Mouse (Mus musculus) MEL (cell line): Measurements from ENCODE around the gene Gm765. TPM values are rescaled to one million over a fixed set of nuclear protein-coding genes. Genes with fewer than 3 reads are reported as not detected.

Source experiments
- DNase-seq: peaks from one replicate; pipeline ENCODE4 v3.0.0; 2011; ENCODE audit warnings: low read depth, low spot score
- H3K27ac ChIP-seq: 2 replicates; pipeline ENCODE4 v1.5.1; 2012; ENCODE audit warnings: low read depth, mild to moderate bottlenecking, control low read depth, low read length, moderate library complexity; ENCODE audit not compliant: control insufficient read depth
- H3K27me3 ChIP-seq, 2 experiments: fragments of 150-350 bp in 1 of 2; sonication (generic) in 1 of 2; 2 replicates each; pipeline ENCODE4 v1.6.1; 2012; ENCODE audit warnings: low read length in 2 of 2, mild to moderate bottlenecking in 2 of 2, improper control_type of control experiment in 1 of 2, moderate library complexity in 1 of 2; ENCODE audit not compliant: insufficient read depth in 2 of 2, control insufficient read depth in 1 of 2
- H3K36me3 ChIP-seq, 2 experiments: 2 replicates each; pipeline ENCODE4 v1.6.1; 2012 to 2014; ENCODE audit warnings: low read length in 2 of 2, improper control_type of control experiment in 1 of 2, inconsistent platforms in 1 of 2, mild to moderate bottlenecking in 1 of 2; ENCODE audit not compliant: insufficient read depth in 2 of 2, control insufficient read depth in 1 of 2
- H3K4me1 ChIP-seq, 2 experiments: fragments of 150-350 bp in 1 of 2; sonication (generic) in 1 of 2; 2 replicates each; pipeline ENCODE4 v1.6.1; 2012; ENCODE audit warnings: low read length in 2 of 2, improper control_type of control experiment in 1 of 2, mild to moderate bottlenecking in 1 of 2; ENCODE audit not compliant: insufficient read depth in 2 of 2, control insufficient read depth in 1 of 2
- H3K4me3 ChIP-seq, 2 experiments: fragments of 150-350 bp in 1 of 2; sonication (generic) in 1 of 2; 2 replicates each; pipeline ENCODE4 v1.5.1; 2012; ENCODE audit warnings: low read depth in 2 of 2, low read length in 2 of 2, mild to moderate bottlenecking in 2 of 2, moderate library complexity in 2 of 2, control low read depth in 1 of 2, improper control_type of control experiment in 1 of 2; ENCODE audit not compliant: control insufficient read depth in 1 of 2, insufficient read depth in 1 of 2
- H3K79me2 ChIP-seq: 2 replicates; pipeline ENCODE4 v1.6.1; 2012; ENCODE audit warnings: mild to moderate bottlenecking, low read length, moderate library complexity; ENCODE audit not compliant: control insufficient read depth, poor library complexity, insufficient read depth
- H3K9ac ChIP-seq: 2 replicates; pipeline ENCODE4 v1.6.1; 2012; ENCODE audit warnings: low read depth, mild to moderate bottlenecking, control low read depth, low read length, moderate library complexity; ENCODE audit not compliant: control insufficient read depth, poor library complexity, severe bottlenecking
- H3K9me3 ChIP-seq: fragments of 150-350 bp; sonication (generic); replicated peaks from 2 replicates; pipeline ENCODE4 v1.6.1; 2012; ENCODE audit warnings: mild to moderate bottlenecking, low read length, improper control_type of control experiment, moderate library complexity; ENCODE audit not compliant: insufficient read depth
- BHLHE40 ChIP-seq: IDR thresholded peaks from 2 replicates; pipeline ENCODE4 v1.6.1; 2012; ENCODE audit warnings: low read depth, mild to moderate bottlenecking, inconsistent platforms, low read length, improper control_type of control experiment, borderline replicate concordance
- CHD2 ChIP-seq: IDR thresholded peaks from 2 replicates; pipeline ENCODE4 v1.6.1; 2011; ENCODE audit warnings: low read length, improper control_type of control experiment
- ELF1 ChIP-seq: IDR thresholded peaks from 2 replicates; pipeline ENCODE4 v1.6.1; 2014; ENCODE audit warnings: low read depth, mild to moderate bottlenecking, inconsistent platforms, low read length, improper control_type of control experiment, moderate library complexity
- ETS1 ChIP-seq: IDR thresholded peaks from 2 replicates; pipeline ENCODE4 v1.6.1; 2012; ENCODE audit warnings: low read depth, mild to moderate bottlenecking, inconsistent platforms, low read length, improper control_type of control experiment, moderate library complexity
- GABPA ChIP-seq: IDR thresholded peaks from 2 replicates; pipeline ENCODE4 v1.6.1; 2012; ENCODE audit warnings: low read depth, mild to moderate bottlenecking, inconsistent platforms, low read length, improper control_type of control experiment, moderate library complexity
- HCFC1 ChIP-seq: IDR thresholded peaks from 2 replicates; pipeline ENCODE4 v1.6.1; 2012; ENCODE audit warnings: low read depth, mild to moderate bottlenecking, inconsistent platforms, low read length, improper control_type of control experiment, moderate library complexity
- JUND ChIP-seq: IDR thresholded peaks from 2 replicates; pipeline ENCODE4 v1.6.1; 2011; ENCODE audit warnings: low read depth, mild to moderate bottlenecking, improper control_type of control experiment, low read length
- KAT2A ChIP-seq: conservative IDR thresholded peaks from 2 replicates; pipeline ENCODE4 v1.6.1; 2012; ENCODE audit warnings: low read depth, low read length, improper control_type of control experiment, inconsistent platforms
- MAFK ChIP-seq: IDR thresholded peaks from 2 replicates; pipeline ENCODE4 v1.6.1; 2011; ENCODE audit warnings: low read depth, mild to moderate bottlenecking, low read length, improper control_type of control experiment, borderline replicate concordance
- MAX ChIP-seq: IDR thresholded peaks from 2 replicates; pipeline ENCODE4 v1.6.1; 2011; ENCODE audit warnings: low read length, improper control_type of control experiment
- MEF2A ChIP-seq: IDR thresholded peaks from 2 replicates; pipeline ENCODE4 v1.6.1; 2014; ENCODE audit warnings: low read depth, mild to moderate bottlenecking, inconsistent platforms, low read length, improper control_type of control experiment; ENCODE audit not compliant: poor library complexity, insufficient replicate concordance, severe bottlenecking; ENCODE audit errors: extremely low read depth
- MXI1 ChIP-seq: IDR thresholded peaks from 2 replicates; pipeline ENCODE4 v1.6.1; 2011; ENCODE audit warnings: mild to moderate bottlenecking, low read depth, low read length, improper control_type of control experiment
- MYC ChIP-seq: IDR thresholded peaks from 2 replicates; pipeline ENCODE4 v1.6.1; 2011; ENCODE audit warnings: low read depth, mild to moderate bottlenecking, low read length, improper control_type of control experiment, moderate library complexity
- NELFE ChIP-seq: IDR thresholded peaks from 2 replicates; pipeline ENCODE4 v1.6.1; 2011; ENCODE audit warnings: low read depth, low read length, improper control_type of control experiment
- NRF1 ChIP-seq: IDR thresholded peaks from 2 replicates; pipeline ENCODE4 v1.6.1; 2014; ENCODE audit warnings: low read depth, mild to moderate bottlenecking, inconsistent platforms, low read length, improper control_type of control experiment, moderate library complexity; ENCODE audit not compliant: poor library complexity, insufficient read depth, severe bottlenecking
- POLR2AphosphoS2 ChIP-seq: IDR thresholded peaks from 2 replicates; pipeline ENCODE4 v1.6.1; 2011; ENCODE audit warnings: low read length, improper control_type of control experiment
- POLR2AphosphoS5 ChIP-seq: IDR thresholded peaks from 2 replicates; pipeline ENCODE4 v1.6.1; 2012; ENCODE audit warnings: low read depth, borderline replicate concordance, mild to moderate bottlenecking, inconsistent platforms, low read length, moderate library complexity, mixed read lengths
- RCOR1 ChIP-seq: IDR thresholded peaks from 2 replicates; pipeline ENCODE4 v1.6.1; 2012; ENCODE audit warnings: low read depth, mild to moderate bottlenecking, inconsistent platforms, low read length, improper control_type of control experiment
- TAL1 ChIP-seq: IDR thresholded peaks from 2 replicates; pipeline ENCODE4 v1.6.1; 2012; ENCODE audit warnings: mild to moderate bottlenecking, inconsistent platforms, low read length, moderate library complexity, mixed read lengths
- TBP ChIP-seq: IDR thresholded peaks from 2 replicates; pipeline ENCODE4 v1.8.0; 2011; ENCODE audit warnings: low read depth, low read length, improper control_type of control experiment
- TCF12 ChIP-seq: IDR thresholded peaks from 2 replicates; pipeline ENCODE4 v1.6.1; 2014; ENCODE audit warnings: low read depth, mild to moderate bottlenecking, inconsistent platforms, low read length, improper control_type of control experiment, moderate library complexity
- UBTF ChIP-seq: IDR thresholded peaks from 2 replicates; pipeline ENCODE4 v1.6.1; 2012; ENCODE audit warnings: low read depth, mild to moderate bottlenecking, inconsistent platforms, low read length, improper control_type of control experiment, moderate library complexity, borderline replicate concordance; ENCODE audit not compliant: insufficient read depth
- USF1 ChIP-seq: IDR thresholded peaks from 2 replicates; pipeline ENCODE4 v1.6.1; 2014; ENCODE audit warnings: low read depth, mild to moderate bottlenecking, inconsistent platforms, low read length, improper control_type of control experiment, moderate library complexity
- ZKSCAN1 ChIP-seq: IDR thresholded peaks from 2 replicates; pipeline ENCODE4 v1.6.1; 2012; ENCODE audit warnings: low read depth, mild to moderate bottlenecking, inconsistent platforms, low read length, improper control_type of control experiment, moderate library complexity
- ZNF384 ChIP-seq: IDR thresholded peaks from 2 replicates; pipeline ENCODE4 v1.6.1; 2012; ENCODE audit warnings: low read depth, mild to moderate bottlenecking, inconsistent platforms, low read length, improper control_type of control experiment
- polyA plus RNA-seq, 2 experiments: library from polyadenylated mRNA; stranded (reverse) in 1 of 2; unstranded in 1 of 2; fragments of >175 nt in 1 of 2; fragments of >200 nt in 1 of 2; gene quantifications; 2 replicates each; pipeline versions ENCODE4 v1.2.1 to v1.2.4; 2012; ENCODE audit warnings: low replicate concordance in 2 of 2, low read depth in 1 of 2; ENCODE audit not compliant: insufficient read length in 2 of 2, insufficient read depth in 1 of 2, missing spikeins in 1 of 2
- total RNA-seq: library from RNA; depleted of rRNA; stranded (reverse); fragments of 300-350 nt; gene quantifications from 2 replicates; pipeline ENCODE4 v1.2.3, GENCODE M21; 2012

Gm765 gene
- total and polyA plus RNA-seq, 3 experiments = not detected

DNA sequence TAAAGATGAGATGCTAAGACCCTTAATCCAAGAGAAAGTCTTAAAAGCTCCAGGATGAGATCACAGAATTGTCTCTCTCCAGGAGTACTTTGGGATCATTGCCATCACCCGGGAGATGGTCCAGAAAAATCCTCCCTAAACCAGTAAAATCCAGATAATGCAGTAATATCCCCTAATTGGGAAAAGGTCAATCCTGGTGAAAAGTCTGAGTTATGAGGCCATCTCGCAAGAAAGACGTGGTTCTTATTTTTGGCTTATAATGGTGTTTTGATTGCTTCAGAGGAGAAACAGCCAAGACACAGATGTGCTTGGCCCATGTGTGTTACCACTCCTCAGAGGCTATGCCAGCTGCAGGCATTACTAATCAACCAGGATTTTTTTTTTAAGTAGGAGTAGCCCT, 34.9 kb downstream of the Gm765 start:
- no peaks in the 10 kb centered on the region for H3K4me1 ChIP-seq
- no peak for DNase-seq
- H3K9ac ChIP-seq = no peak overlapping the region
- H3K9me3 ChIP-seq = no peaks in the 10 kb centered on the region
- no peaks in the 10 kb centered on the region for H3K79me2 ChIP-seq
- H3K27me3 ChIP-seq = no peaks in the 10 kb centered on the region
- H3K27ac ChIP-seq = no peak overlapping the region
- H3K4me3 ChIP-seq = no peak overlapping the region
- no peaks in the 10 kb centered on the region for H3K36me3 ChIP-seq
- TF ChIP-seq TAL1 (no peak), POLR2AphosphoS5 (no peak), ETS1 (no peak), JUND (no peak), RCOR1 (no peak), MAFK (no peak), UBTF (no peak), MEF2A (no peak), ZKSCAN1 (no peak), MYC (no peak), HCFC1 (no peak), CHD2 (no peak), NRF1 (no peak), NELFE (no peak), ELF1 (no peak), ZNF384 (no peak), GABPA (no peak), MXI1 (no peak), BHLHE40 (no peak), POLR2AphosphoS2 (no peak)

DNA sequence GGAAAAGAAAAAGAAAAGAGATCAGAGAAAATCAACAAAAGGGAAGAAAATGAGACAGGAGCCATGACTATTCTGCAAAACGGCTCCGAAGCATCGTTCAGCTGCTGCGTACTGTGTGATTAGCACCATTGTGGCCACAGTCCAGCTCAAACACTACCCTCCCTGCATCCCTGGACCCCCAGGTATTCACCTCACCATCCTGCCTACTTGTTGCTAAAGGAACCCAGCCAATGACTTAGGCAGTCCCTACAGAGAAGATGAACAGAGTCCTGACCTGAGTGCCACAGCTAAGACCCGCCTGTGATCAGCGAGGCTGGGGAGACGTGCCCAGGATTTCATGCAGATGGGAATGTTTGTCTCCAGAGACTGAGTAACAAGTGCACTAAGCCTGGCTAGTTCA, 35.4 kb downstream of the Gm765 start:
- Histone ChIP-seq H3K4me1 (no peaks in the 10 kb centered on the region), H3K36me3 (no peaks in the 10 kb centered on the region), H3K9ac (no peak overlapping the region), H3K27ac (no peak overlapping the region), H3K79me2 (no peaks in the 10 kb centered on the region), H3K9me3 (no peaks in the 10 kb centered on the region), H3K4me3 (no peak overlapping the region), H3K27me3 (no peaks in the 10 kb centered on the region)
- no peak for DNase-seq
- TF ChIP-seq KAT2A = no peak
- TF ChIP-seq MAX = no peak
- no peak for TF ChIP-seq TCF12
- no peak for TF ChIP-seq TBP
- TF ChIP-seq JUND = no peak
- no peak for TF ChIP-seq USF1
- TF ChIP-seq BHLHE40 = no peak
- TF ChIP-seq ZKSCAN1 = no peak
- TF ChIP-seq RCOR1 = no peak
